Mouse (Mus musculus) limb, embryonic 14.5 days (tissue): Measurements from ENCODE around the gene Mrpl38. TPM values are rescaled to one million over a fixed set of nuclear protein-coding genes. Genes with fewer than 3 reads are reported as not detected.
"Not testable (repeated sequence)": the region's sequence is repeated elsewhere in the genome, so short reads cannot be mapped to it uniquely, and the experiment has no call there.

ENCODE experiments used
- ATAC-seq: fragments of 200-750 bp; cut with Nextera tagmentation; 2 replicates; pipeline ENCODE4 v1.8.0; 2017; ENCODE audit warnings: low read depth, moderate number of reproducible peaks, moderate TSS enrichment; ENCODE audit not compliant: low FRiP score
- DNase-seq: peaks from one replicate; pipeline ENCODE4 v3.0.0-alpha.2; 2015; ENCODE audit warnings: low spot score
- H3K27ac ChIP-seq: fragments of 300-500 bp; sonication (generic); replicated peaks from 2 replicates; pipeline ENCODE4 v1.5.1; 2014; ENCODE audit warnings: low read depth, mild to moderate bottlenecking, low read length, moderate library complexity, mixed read lengths
- H3K27me3 ChIP-seq: fragments of 300-500 bp; sonication (generic); 2 replicates; pipeline ENCODE4 v1.6.1; 2014; ENCODE audit warnings: low read length, mixed read lengths; ENCODE audit not compliant: control insufficient read depth, insufficient read depth
- H3K36me3 ChIP-seq: fragments of 300-500 bp; sonication (generic); 2 replicates; pipeline ENCODE4 v1.6.1; 2014; ENCODE audit warnings: mild to moderate bottlenecking, low read length, moderate library complexity, mixed read lengths; ENCODE audit not compliant: control insufficient read depth, insufficient read depth
- H3K4me1 ChIP-seq: fragments of 300-500 bp; sonication (generic); 2 replicates; pipeline ENCODE4 v1.6.1; 2014; ENCODE audit warnings: antibody characterized with exemption, low read length, mixed read lengths; ENCODE audit not compliant: control insufficient read depth, insufficient read depth
- H3K4me2 ChIP-seq: fragments of 300-500 bp; sonication (generic); replicated peaks from 2 replicates; pipeline ENCODE4 v1.6.1; 2014; ENCODE audit warnings: low read depth, mild to moderate bottlenecking, low read length, moderate library complexity; ENCODE audit not compliant: severe bottlenecking
- H3K4me3 ChIP-seq: fragments of 300-500 bp; sonication (generic); replicated peaks from 2 replicates; pipeline ENCODE4 v1.5.1; 2014; ENCODE audit warnings: low read length
- H3K9ac ChIP-seq: fragments of 300-500 bp; sonication (generic); 2 replicates; pipeline ENCODE4 v1.6.1; 2014; ENCODE audit warnings: mild to moderate bottlenecking, low read depth, low read length, moderate library complexity; ENCODE audit not compliant: severe bottlenecking
- H3K9me3 ChIP-seq: fragments of 300-500 bp; sonication (generic); 2 replicates; pipeline ENCODE4 v1.6.1; 2016; ENCODE audit warnings: low read length; ENCODE audit not compliant: control insufficient read depth
- POLR2A ChIP-seq: fragments of 200-500 bp; IDR thresholded peaks from 2 replicates; pipeline ENCODE4 v1.8.0; 2012; ENCODE audit warnings: inconsistent platforms, mild to moderate bottlenecking, moderate library complexity, borderline replicate concordance; ENCODE audit not compliant: insufficient read depth, insufficient read length; ENCODE audit errors: extremely low read depth
- WGBS: fragments of 180-500 bp; shearing (Covaris S2); extraction: QIAGEN DNeasy Blood & Tissue Kit; methylation state at CpG from one replicate; pipeline ENCODE4 v1.1.7; 2014; 5-methylcytosine and 5-hydroxymethylcytosine counted together
- polyA plus RNA-seq, 2 experiments: library from polyadenylated mRNA; depleted of rRNA in 1 of 2; stranded (reverse) in 1 of 2; unstranded in 1 of 2; fragments of >200 nt; fragmentation: Nextera tagmentation in 1 of 2; extraction: Ambion mirVana in 1 of 2; gene quantifications; 2 replicates each; pipeline versions ENCODE4 v1.2.1 to v1.2.3; 2012 to 2014

Mrpl38 gene
- polyA plus RNA-seq, 2 experiments, result 56.4 to 85.8 TPM

GRCm38 (mm10) chr11:116129091-116129790 lies 9.4 kb downstream of the Mrpl38 start:
- H3K9ac ChIP-seq, result no peak overlapping the region

GRCm38 (mm10) chr11:116127986-116128385 lies 10.7 kb downstream of the Mrpl38 start:
- DNase-seq (no peak), ATAC-seq (no peak)
- Histone ChIP-seq H3K4me2 (0 out of 2 replicates have a peak overlapping the region, but pooled peaks have one; percentile 38), H3K27me3 (no peaks in the 10 kb centered on the region), H3K36me3 (peaks cover 20% of the 10 kb centered on the region), H3K9ac (0 out of 2 replicates have a peak overlapping the region, but pooled peaks have one; percentile 18), H3K27ac (no peak overlapping the region), H3K9me3 (no peaks in the 10 kb centered on the region), H3K4me3 (no peak overlapping the region), H3K4me1 (peaks cover 23% of the 10 kb centered on the region)
- TF ChIP-seq POLR2A, result no peak
- WGBS, result 54% methylated on average over 9 of the region's 9 CpGs

More at GRCm38 (mm10) chr11:116129091-116129790, 9.4 kb downstream of the Mrpl38 start:
- Histone ChIP-seq H3K27ac (no peak overlapping the region), H3K27me3 (no peaks in the 10 kb centered on the region), H3K36me3 (peaks cover 31% of the 10 kb centered on the region), H3K4me1 (peaks cover 23% of the 10 kb centered on the region), H3K4me2 (no peak overlapping the region; the same call in 1 of the 2 replicates), H3K9me3 (no peaks in the 10 kb centered on the region), H3K4me3 (no peak overlapping the region)
- TF ChIP-seq POLR2A, result no peak
- 87% methylated on average over 9 of the region's 9 CpGs for WGBS
- ATAC-seq (no peak), DNase-seq (no peak)

GRCm38 (mm10) chr11:116127156-116127980 lies 11.3 kb downstream of the Mrpl38 start, which contains the start of gene Trim47:
Gene Trim47, minus strand, starts transcription at chr11:116127210.
- H3K9me3 ChIP-seq, result no peaks in the 10 kb centered on the region
- peaks cover 14% of the 10 kb centered on the region for H3K36me3 ChIP-seq
- H3K9ac ChIP-seq, result peak within 1 kb of the TSS; percentile 18; the same call in 1 of the 2 replicates
- peaks cover 23% of the 10 kb centered on the region for H3K4me1 ChIP-seq
- ATAC-seq (0 out of 2 replicates have a peak, but pooled peaks have one; percentile 17), DNase-seq (peak; percentile 52)
- H3K4me2 ChIP-seq, result peak within 1 kb of the TSS; percentile 38
- TF ChIP-seq POLR2A, result no peak
- no peak within 1 kb of the TSS for H3K27ac ChIP-seq
- no peaks in the 10 kb centered on the region for H3K27me3 ChIP-seq
- 29% methylated on average over 23 of the region's 23 CpGs for WGBS
- peak within 1 kb of the TSS; percentile 13 for H3K4me3 ChIP-seq

DNA sequence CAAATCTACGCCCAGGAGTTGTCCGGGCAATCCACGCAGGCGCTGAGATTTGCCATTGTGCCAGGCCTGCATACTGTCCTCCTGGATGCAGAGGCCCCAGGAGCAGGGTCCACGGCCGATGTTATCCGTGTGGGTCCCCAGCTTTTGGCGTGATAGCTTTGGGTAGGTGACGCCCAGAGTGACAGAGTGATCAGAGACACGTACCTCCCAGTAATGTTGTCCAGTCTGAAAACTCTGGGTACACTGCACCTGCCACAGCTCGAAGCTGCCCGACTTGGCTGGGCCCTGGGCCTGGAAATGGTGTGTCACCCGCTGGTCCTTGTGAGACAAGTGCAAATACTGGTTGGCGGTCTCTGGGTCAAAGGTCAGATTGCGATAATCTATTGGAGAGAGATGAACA lies 12.4 kb downstream of the Mrpl38 start:
- TF ChIP-seq POLR2A, result no peak
- no peaks in the 10 kb centered on the region for H3K27me3 ChIP-seq
- ATAC-seq, result no peak
- no peak overlapping the region for H3K27ac ChIP-seq
- peaks cover 20% of the 10 kb centered on the region for H3K4me1 ChIP-seq
- no peak for DNase-seq
- H3K36me3 ChIP-seq, result peaks cover 11% of the 10 kb centered on the region
- no peaks in the 10 kb centered on the region for H3K9me3 ChIP-seq
- 93% methylated on average over 15 of the region's 15 CpGs for WGBS
- no peak overlapping the region for H3K4me3 ChIP-seq
- H3K4me2 ChIP-seq, result no peak overlapping the region
- no peak overlapping the region for H3K9ac ChIP-seq

DNA sequence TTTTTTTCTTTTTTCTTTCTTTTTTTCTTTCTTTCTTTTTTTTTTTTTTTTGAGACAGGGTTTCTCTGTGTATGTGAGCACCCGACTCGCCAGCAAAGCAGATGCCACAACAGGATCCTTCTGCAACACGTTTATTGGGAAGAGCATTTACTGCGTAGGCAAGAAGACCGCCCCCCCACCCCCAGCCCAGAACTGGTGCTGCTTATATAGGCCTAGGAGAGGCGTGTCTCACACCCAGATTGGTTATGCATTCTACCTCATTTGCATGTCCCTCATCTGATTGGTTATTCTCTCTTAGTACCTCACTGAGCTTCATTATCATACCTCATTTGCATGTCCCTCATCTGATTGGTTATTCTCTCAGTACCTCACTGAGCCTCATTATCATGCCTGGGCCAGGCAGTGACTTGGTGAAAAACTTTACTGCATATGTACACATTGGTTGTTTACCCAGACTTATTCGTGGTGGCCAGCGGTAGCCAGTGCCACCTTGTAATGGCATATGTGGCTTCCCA lies 16.9 kb downstream of the Mrpl38 start:
- not testable (repeated sequence) for H3K4me1 ChIP-seq, H3K27me3 ChIP-seq, H3K9ac ChIP-seq, H3K9me3 ChIP-seq, H3K4me2 ChIP-seq, DNase-seq, H3K27ac ChIP-seq, H3K4me3 ChIP-seq, ATAC-seq
- 91% methylated on average over 8 of the region's 8 CpGs for WGBS
- peaks cover 11% of the 10 kb centered on the region for H3K36me3 ChIP-seq
